Mouse (Mus musculus): ENCODE results near the gene Chac1. TPM values are rescaled to one million over a fixed set of nuclear protein-coding genes. Genes with fewer than 3 reads are reported as not detected.

Gene Chac1
- polyA plus RNA-seq, 1 experiment: 3.1 TPM

GRCm38 (mm10) chr2:119356310-119356709 is 5.3 kb downstream of the Chac1 start:
- no peak for TF ChIP-seq GATA1 (IDR thresholded peaks at IDR 0.05; ENCODE audit: low read length)
- no peak for TF ChIP-seq TAL1 (IDR thresholded peaks at IDR 0.05; ENCODE audit: low read length)
- Histone ChIP-seq H3K4me3 (replicated peaks) (no peak overlapping the region), H3K27me3 (ENCODE audit: control insufficient read depth) (peaks cover 21% of the 10 kb centered on the region), H3K9me3 (ENCODE audit: control insufficient read depth, low read length) (no peaks in the 10 kb centered on the region), H3K36me3 (ENCODE audit: control insufficient read depth) (peaks cover 17% of the 10 kb centered on the region), H3K4me1 (ENCODE audit: control insufficient read depth) (peaks cover 10% of the 10 kb centered on the region)

GRCm38 (mm10) chr2:119356805-119357204 is 5.8 kb downstream of the Chac1 start:
- TF ChIP-seq TAL1 (IDR thresholded peaks at IDR 0.05; ENCODE audit: low read length): no peak
- TF ChIP-seq GATA1 (IDR thresholded peaks at IDR 0.05; ENCODE audit: low read length): no peak
- Histone ChIP-seq H3K4me1 (ENCODE audit: control insufficient read depth) (peaks cover 5% of the 10 kb centered on the region), H3K4me3 (replicated peaks) (no peak overlapping the region), H3K36me3 (ENCODE audit: control insufficient read depth) (peaks cover 17% of the 10 kb centered on the region), H3K27me3 (ENCODE audit: control insufficient read depth) (peaks cover 16% of the 10 kb centered on the region), H3K9me3 (ENCODE audit: control insufficient read depth, low read length) (peaks cover 3% of the 10 kb centered on the region)

GRCm38 (mm10) chr2:119358249-119358648 is 7.2 kb downstream of the Chac1 start:
- H3K27me3 ChIP-seq (ENCODE audit: control insufficient read depth): peaks cover 4% of the 10 kb centered on the region
- no peak overlapping the region for H3K4me3 ChIP-seq (replicated peaks)
- TF ChIP-seq GATA1 (IDR thresholded peaks at IDR 0.05; ENCODE audit: low read length): no peak
- no peak for TF ChIP-seq TAL1 (IDR thresholded peaks at IDR 0.05; ENCODE audit: low read length)
- H3K36me3 ChIP-seq (ENCODE audit: control insufficient read depth): peaks cover 10% of the 10 kb centered on the region
- H3K4me1 ChIP-seq (ENCODE audit: control insufficient read depth): peaks cover 3% of the 10 kb centered on the region
- peaks cover 6% of the 10 kb centered on the region for H3K9me3 ChIP-seq (ENCODE audit: control insufficient read depth, low read length)

- no peak for TF ChIP-seq TAL1 (IDR thresholded peaks at IDR 0.05; ENCODE audit: low read length)
- TF ChIP-seq GATA1 (IDR thresholded peaks at IDR 0.05; ENCODE audit: low read length): no peak
- H3K36me3 ChIP-seq (ENCODE audit: control insufficient read depth): no peaks in the 10 kb centered on the region
- H3K9me3 ChIP-seq (ENCODE audit: control insufficient read depth, low read length): peaks cover 6% of the 10 kb centered on the region
- H3K4me3 ChIP-seq (replicated peaks): no peak overlapping the region
- peaks cover 3% of the 10 kb centered on the region for H3K4me1 ChIP-seq (ENCODE audit: control insufficient read depth)
- H3K27me3 ChIP-seq (ENCODE audit: control insufficient read depth): no peaks in the 10 kb centered on the region
Observed at GRCm38 (mm10) chr2:119359721-119360291, 8.8 kb downstream of the Chac1 start.

GRCm38 (mm10) chr2:119364969-119365368 is 13.9 kb downstream of the Chac1 start:
- H3K36me3 ChIP-seq (ENCODE audit: control insufficient read depth): peaks cover 24% of the 10 kb centered on the region
- no peak for TF ChIP-seq TAL1 (IDR thresholded peaks at IDR 0.05; ENCODE audit: low read length)
- no peak for TF ChIP-seq GATA1 (IDR thresholded peaks at IDR 0.05; ENCODE audit: low read length)
- no peak overlapping the region for H3K4me3 ChIP-seq (replicated peaks)

GRCm38 (mm10) chr2:119367346-119367745 is 16.3 kb downstream of the Chac1 start:
- H3K36me3 ChIP-seq (ENCODE audit: control insufficient read depth): peaks cover 42% of the 10 kb centered on the region
- H3K9me3 ChIP-seq (ENCODE audit: control insufficient read depth, low read length): no peaks in the 10 kb centered on the region
- TF ChIP-seq GATA1 (IDR thresholded peaks at IDR 0.05; ENCODE audit: low read length) (no peak), TAL1 (IDR thresholded peaks at IDR 0.05; ENCODE audit: low read length) (no peak)

More at GRCm38 (mm10) chr2:119364969-119365368, 13.9 kb downstream of the Chac1 start:
- Histone ChIP-seq H3K27me3 (ENCODE audit: control insufficient read depth) (no peaks in the 10 kb centered on the region), H3K4me1 (ENCODE audit: control insufficient read depth) (no peaks in the 10 kb centered on the region), H3K9me3 (ENCODE audit: control insufficient read depth, low read length) (peaks cover 6% of the 10 kb centered on the region)

GRCm38 (mm10) chr2:119370116-119370515 is 19.1 kb downstream of the Chac1 start:
- Histone ChIP-seq H3K4me3 (replicated peaks) (no peak overlapping the region), H3K27me3 (ENCODE audit: control insufficient read depth) (no peaks in the 10 kb centered on the region), H3K9me3 (ENCODE audit: control insufficient read depth, low read length) (no peaks in the 10 kb centered on the region), H3K4me1 (ENCODE audit: control insufficient read depth) (no peaks in the 10 kb centered on the region), H3K36me3 (ENCODE audit: control insufficient read depth) (peaks cover 67% of the 10 kb centered on the region)
- no peak for TF ChIP-seq GATA1 (IDR thresholded peaks at IDR 0.05; ENCODE audit: low read length)

More at GRCm38 (mm10) chr2:119367346-119367745, 16.3 kb downstream of the Chac1 start:
- Histone ChIP-seq H3K4me3 (replicated peaks) (no peak overlapping the region), H3K27me3 (ENCODE audit: control insufficient read depth) (no peaks in the 10 kb centered on the region), H3K4me1 (ENCODE audit: control insufficient read depth) (no peaks in the 10 kb centered on the region)

- no peaks in the 10 kb centered on the region for H3K27me3 ChIP-seq (ENCODE audit: control insufficient read depth)
- H3K36me3 ChIP-seq (ENCODE audit: control insufficient read depth): peaks cover 90% of the 10 kb centered on the region
- TF ChIP-seq TAL1 (IDR thresholded peaks at IDR 0.05; ENCODE audit: low read length): no peak
- TF ChIP-seq GATA1 (IDR thresholded peaks at IDR 0.05; ENCODE audit: low read length): no peak
- H3K4me3 ChIP-seq (replicated peaks): no peak overlapping the region
- no peaks in the 10 kb centered on the region for H3K4me1 ChIP-seq (ENCODE audit: control insufficient read depth)
- no peaks in the 10 kb centered on the region for H3K9me3 ChIP-seq (ENCODE audit: control insufficient read depth, low read length)
Observed at GRCm38 (mm10) chr2:119377286-119377685, 26.3 kb downstream of the Chac1 start.

- Histone ChIP-seq H3K4me3 (replicated peaks) (no peak overlapping the region), H3K4me1 (ENCODE audit: control insufficient read depth) (no peaks in the 10 kb centered on the region), H3K27me3 (ENCODE audit: control insufficient read depth) (no peaks in the 10 kb centered on the region), H3K36me3 (ENCODE audit: control insufficient read depth) (peaks cover 89% of the 10 kb centered on the region), H3K9me3 (ENCODE audit: control insufficient read depth, low read length) (no peaks in the 10 kb centered on the region)
- TF ChIP-seq TAL1 (IDR thresholded peaks at IDR 0.05; ENCODE audit: low read length) (no peak), GATA1 (IDR thresholded peaks at IDR 0.05; ENCODE audit: low read length) (no peak)
Observed at GRCm38 (mm10) chr2:119377826-119378225, 26.8 kb downstream of the Chac1 start.

- Histone ChIP-seq H3K4me1 (ENCODE audit: control insufficient read depth) (no peaks in the 10 kb centered on the region), H3K36me3 (ENCODE audit: control insufficient read depth) (peaks cover 86% of the 10 kb centered on the region), H3K4me3 (replicated peaks) (no peak overlapping the region), H3K27me3 (ENCODE audit: control insufficient read depth) (no peaks in the 10 kb centered on the region), H3K9me3 (ENCODE audit: control insufficient read depth, low read length) (no peaks in the 10 kb centered on the region)
- no peak for TF ChIP-seq GATA1 (IDR thresholded peaks at IDR 0.05; ENCODE audit: low read length)
- TF ChIP-seq TAL1 (IDR thresholded peaks at IDR 0.05; ENCODE audit: low read length): no peak
Observed at GRCm38 (mm10) chr2:119379455-119379854, 28.4 kb downstream of the Chac1 start.

Measured in erythroblast, embryonic 14.5 days (primary cell).